Mouse (Mus musculus) CH12.LX (cell line): Measurements from ENCODE around the gene Fat3. TPM values are rescaled to one million over a fixed set of nuclear protein-coding genes. Genes with fewer than 3 reads are reported as not detected.

Source experiments
- DNase-seq: peaks from one replicate; pipeline ENCODE4 v3.0.0-alpha.2; 2013; ENCODE audit errors: extremely low read depth
- H3K27ac ChIP-seq: 2 replicates; pipeline ENCODE4 v1.5.1; 2012; ENCODE audit warnings: low read depth, mild to moderate bottlenecking, control low read depth, moderate library complexity; ENCODE audit not compliant: insufficient read depth
- H3K27me3 ChIP-seq: replicated peaks from 2 replicates; pipeline ENCODE3; 2012; ENCODE audit warnings: inconsistent platforms
- H3K36me3 ChIP-seq, 2 experiments: replicated peaks in 1 of 2; 2 replicates each; pipeline versions ENCODE3 to v1.6.1; 2012; ENCODE audit warnings: inconsistent platforms in 1 of 2, low read length in 1 of 2, mild to moderate bottlenecking in 1 of 2, mixed read lengths in 1 of 2, moderate library complexity in 1 of 2; ENCODE audit not compliant: control insufficient read depth in 1 of 2, insufficient read depth in 1 of 2
- H3K4me1 ChIP-seq, 2 experiments: 2 replicates each; pipeline ENCODE4 v1.6.1; 2012; ENCODE audit warnings: inconsistent platforms in 1 of 2, moderate library complexity in 1 of 2; ENCODE audit not compliant: insufficient read depth in 2 of 2, control insufficient read depth in 1 of 2
- H3K4me2 ChIP-seq: 2 replicates; pipeline ENCODE4 v1.6.1; 2012; ENCODE audit warnings: low read depth, mild to moderate bottlenecking, control low read depth; ENCODE audit not compliant: poor library complexity, insufficient read depth, severe bottlenecking
- H3K4me3 ChIP-seq, 3 experiments: fragments of 150-350 bp in 1 of 3; sonication (generic) in 1 of 3; replicated peaks in 1 of 3; 2 replicates each; pipeline versions ENCODE3 to v1.5.1; 2011 to 2012; ENCODE audit warnings: low read depth in 2 of 3, low read length in 2 of 3, mild to moderate bottlenecking in 2 of 3, moderate library complexity in 2 of 3, control low read depth in 1 of 3, improper control_type of control experiment in 1 of 3, inconsistent platforms in 1 of 3, mixed read lengths in 1 of 3; ENCODE audit not compliant: poor library complexity in 1 of 3
- H3K79me2 ChIP-seq: replicated peaks from 2 replicates; pipeline ENCODE4 v1.6.1; 2012; ENCODE audit warnings: mild to moderate bottlenecking, moderate library complexity; ENCODE audit not compliant: control insufficient read depth, poor library complexity, insufficient read depth, severe bottlenecking; ENCODE audit errors: extremely low read depth
- H3K9ac ChIP-seq: 2 replicates; pipeline ENCODE4 v1.6.1; 2012; ENCODE audit warnings: low read depth, mild to moderate bottlenecking, control low read depth, moderate library complexity; ENCODE audit not compliant: insufficient read depth
- H3K9me3 ChIP-seq: replicated peaks from 2 replicates; pipeline ENCODE3; 2012; ENCODE audit warnings: low read length, inconsistent platforms, mixed read lengths
- CHD1 ChIP-seq: IDR thresholded peaks from 2 replicates; pipeline ENCODE4 v1.6.1; 2012; ENCODE audit warnings: low read depth, low read length, improper control_type of control experiment, inconsistent platforms
- CHD2 ChIP-seq: IDR thresholded peaks from 2 replicates; pipeline ENCODE4 v1.6.1; 2011; ENCODE audit warnings: low read length, improper control_type of control experiment
- E2F4 ChIP-seq: IDR thresholded peaks from 2 replicates; pipeline ENCODE4 v1.6.1; 2011; ENCODE audit warnings: low read depth, low read length, improper control_type of control experiment; ENCODE audit not compliant: insufficient replicate concordance
- ELF1 ChIP-seq: IDR thresholded peaks from 2 replicates; pipeline ENCODE4 v1.6.1; 2014; ENCODE audit warnings: low read depth, mild to moderate bottlenecking, inconsistent platforms, low read length, improper control_type of control experiment
- EP300 ChIP-seq: IDR thresholded peaks from 2 replicates; pipeline ENCODE4 v1.6.1; 2011; ENCODE audit warnings: low read length, improper control_type of control experiment
- GABPA ChIP-seq: IDR thresholded peaks from 2 replicates; pipeline ENCODE4 v1.6.1; 2012; ENCODE audit warnings: low read depth, low read length, improper control_type of control experiment, inconsistent platforms; ENCODE audit not compliant: insufficient replicate concordance
- HCFC1 ChIP-seq: IDR thresholded peaks from 2 replicates; pipeline ENCODE4 v1.6.1; 2012; ENCODE audit warnings: low read depth, mild to moderate bottlenecking, inconsistent platforms, low read length, improper control_type of control experiment
- KAT2A ChIP-seq: IDR thresholded peaks from 2 replicates; pipeline ENCODE4 v1.6.1; 2012; ENCODE audit warnings: low read length, improper control_type of control experiment, inconsistent platforms; ENCODE audit not compliant: insufficient replicate concordance
- MAFK ChIP-seq: IDR thresholded peaks from 2 replicates; pipeline ENCODE4 v1.6.1; 2011; ENCODE audit warnings: low read length, improper control_type of control experiment; ENCODE audit not compliant: insufficient replicate concordance
- MEF2A ChIP-seq: IDR thresholded peaks from 2 replicates; pipeline ENCODE4 v1.6.1; 2014; ENCODE audit warnings: low read depth, mild to moderate bottlenecking, inconsistent platforms, low read length, improper control_type of control experiment, borderline replicate concordance
- MXI1 ChIP-seq: IDR thresholded peaks from 2 replicates; pipeline ENCODE4 v1.6.1; 2011; ENCODE audit warnings: mild to moderate bottlenecking, low read depth, low read length, improper control_type of control experiment
- MYC ChIP-seq: IDR thresholded peaks from 2 replicates; pipeline ENCODE4 v1.6.1; 2011; ENCODE audit warnings: low read depth, mild to moderate bottlenecking, improper control_type of control experiment, low read length
- NELFE ChIP-seq: IDR thresholded peaks from 2 replicates; pipeline ENCODE4 v1.6.1; 2011; ENCODE audit warnings: low read depth, low read length, improper control_type of control experiment
- NRF1 ChIP-seq: IDR thresholded peaks from 2 replicates; pipeline ENCODE4 v1.6.1; 2014; ENCODE audit warnings: low read depth, mild to moderate bottlenecking, inconsistent platforms, low read length, improper control_type of control experiment, moderate library complexity
- PAX5 ChIP-seq: IDR thresholded peaks from 2 replicates; pipeline ENCODE4 v1.6.1; 2012; ENCODE audit warnings: low read length, inconsistent platforms, mixed read lengths
- POLR2AphosphoS2 ChIP-seq: IDR thresholded peaks from 2 replicates; pipeline ENCODE4 v1.6.1; 2011; ENCODE audit warnings: low read depth, low read length, improper control_type of control experiment
- RAD21 ChIP-seq: IDR thresholded peaks from 2 replicates; pipeline ENCODE4 v1.6.1; 2011; ENCODE audit warnings: low read depth, mild to moderate bottlenecking, low read length, improper control_type of control experiment, moderate library complexity
- RCOR1 ChIP-seq: conservative IDR thresholded peaks from 2 replicates; pipeline ENCODE4 v1.6.1; 2012; ENCODE audit warnings: low read depth, mild to moderate bottlenecking, inconsistent platforms, low read length, improper control_type of control experiment
- SIN3A ChIP-seq: IDR thresholded peaks from 2 replicates; pipeline ENCODE4 v1.6.1; 2012; ENCODE audit warnings: low read length, improper control_type of control experiment, inconsistent platforms
- TBP ChIP-seq: conservative IDR thresholded peaks from 2 replicates; pipeline ENCODE4 v1.6.1; 2011; ENCODE audit warnings: low read depth, low read length, improper control_type of control experiment
- ZKSCAN1 ChIP-seq: IDR thresholded peaks from 2 replicates; pipeline ENCODE4 v1.6.1; 2012; ENCODE audit warnings: low read depth, inconsistent platforms, low read length, improper control_type of control experiment, borderline replicate concordance
- ZMIZ1 ChIP-seq: IDR thresholded peaks from 2 replicates; pipeline ENCODE4 v1.6.1; 2012; ENCODE audit warnings: low read depth, mild to moderate bottlenecking, inconsistent platforms, low read length, improper control_type of control experiment
- dilution Hi-C: fragments of 300-500 bp; cut with MboI; formaldehyde crosslinking; loops from 2 replicates; pipeline ENCODE4 v1.14.3; 2020; ENCODE audit warnings: low sequenced_read_pairs; ENCODE audit not compliant: extremely low pct_unique_long_range_greater_than_20kb, extremely low pct_ligation_motif_present
- in situ Hi-C: fragments of 300-500 bp; cut with MboI; formaldehyde crosslinking; loops from 3 replicates; pipeline ENCODE4 v1.14.3; 2019; ENCODE audit warnings: low sequenced_read_pairs, low pct_ligation_motif_present, low pct_unique_long_range_greater_than_20kb, mixed read lengths
- polyA plus RNA-seq: library from polyadenylated mRNA; unstranded; fragments of >175 nt; gene quantifications from 2 replicates; pipeline ENCODE4 v1.2.1, GENCODE M21; 2012; ENCODE audit warnings: low read depth; ENCODE audit not compliant: insufficient read length
- total RNA-seq, 2 experiments: library from RNA; depleted of rRNA; stranded (reverse); fragments of 300-350 nt in 1 of 2; fragments of >200 nt in 1 of 2; gene quantifications; 2 replicates each; pipeline ENCODE4 v1.2.3; 2012 to 2014

The Fat3 gene
- total and polyA plus RNA-seq, 3 experiments = 0.03 to 0.07 TPM; not detected in 1

DNA sequence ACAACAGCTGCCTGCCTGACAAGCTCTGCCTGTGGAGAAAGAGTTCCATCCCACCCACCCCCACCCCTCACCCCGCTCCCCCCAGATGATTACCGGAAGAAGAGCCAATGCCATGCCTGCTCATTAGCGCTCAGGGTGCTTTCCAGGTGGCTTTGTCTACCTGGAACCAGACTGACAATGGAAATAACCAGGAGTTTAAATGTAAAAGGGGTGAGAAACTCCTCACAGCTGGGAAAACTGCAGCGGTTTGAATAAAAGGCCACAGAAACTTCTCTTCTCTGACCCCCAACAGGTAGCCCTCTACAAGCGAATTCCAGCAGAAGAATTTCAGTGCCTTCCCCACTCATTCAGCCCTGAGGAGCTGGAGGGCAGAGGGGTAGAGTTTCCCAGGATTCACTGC lies 139.3 kb downstream of the Fat3 start:
- Histone ChIP-seq H3K79me2 (no peaks in the 10 kb centered on the region), H3K4me3 (no peak overlapping the region), H3K4me2 (no peak overlapping the region), H3K9ac (no peak overlapping the region), H3K4me1 (peaks cover 0 to 10% of the 10 kb centered on the region in 2 experiments; a peak in 2 of 4 replicates), H3K27ac (no peak overlapping the region), H3K36me3 (no peaks in the 10 kb centered on the region), H3K9me3 (no peaks in the 10 kb centered on the region), H3K27me3 (no peaks in the 10 kb centered on the region)
- DNase-seq = no peak
- dilution Hi-C loops = no loop called here
- in situ Hi-C loops = no loop called here
- no peak for TF ChIP-seq RAD21
- TF ChIP-seq MAFK = no peak
- TF ChIP-seq TBP = no peak
- no peak for TF ChIP-seq MEF2A
- TF ChIP-seq RCOR1 = no peak
- no peak for TF ChIP-seq CHD1
- TF ChIP-seq KAT2A = no peak
- TF ChIP-seq NELFE = no peak
- no peak for TF ChIP-seq E2F4
- TF ChIP-seq ELF1 = no peak
- TF ChIP-seq NRF1 = no peak
- TF ChIP-seq POLR2AphosphoS2 = no peak
- no peak for TF ChIP-seq MYC
- TF ChIP-seq MXI1 = no peak
- TF ChIP-seq GABPA = no peak

- DNase-seq = no peak
- dilution Hi-C loops = no loop called here
- TF ChIP-seq MYC (no peak), SIN3A (no peak), CHD2 (no peak), HCFC1 (no peak), NELFE (no peak), EP300 (no peak), PAX5 (no peak), ZMIZ1 (no peak), ZKSCAN1 (no peak)
- TF ChIP-seq, all 38 proteins: peak for 0
- H3K4me1 ChIP-seq = peaks cover 0 to 10% of the 10 kb centered on the region in 2 experiments; a peak in 2 of 4 replicates
- no peak overlapping the region for H3K4me2 ChIP-seq
- in situ Hi-C loops = no loop called here
- no peak overlapping the region for H3K4me3 ChIP-seq
- no peaks in the 10 kb centered on the region for H3K27me3 ChIP-seq
- no peaks in the 10 kb centered on the region for H3K9me3 ChIP-seq
- no peaks in the 10 kb centered on the region for H3K36me3 ChIP-seq
- no peak overlapping the region for H3K27ac ChIP-seq
- no peak overlapping the region for H3K9ac ChIP-seq
- H3K79me2 ChIP-seq = no peaks in the 10 kb centered on the region
Measured at GRCm38 (mm10) chr9:16356636-16357035, 144.4 kb downstream of the Fat3 start.
